Mouse (Mus musculus) embryonic facial prominence, embryonic 11.5 days (tissue): ENCODE measurements around the gene Palm. TPM values are rescaled to one million over a fixed set of nuclear protein-coding genes. Genes with fewer than 3 reads are reported as not detected.
A peak's percentile ranks its signal among the peaks of the same experiment; 100 is the strongest.

Experiments used
- ATAC-seq: fragments of 200-750 bp; cut with Nextera tagmentation; replicated peaks from 2 replicates; pipeline ENCODE4 v1.8.0; 2017; ENCODE audit warnings: low read depth; ENCODE audit not compliant: insufficient number of reproducible peaks, low FRiP score, low TSS enrichment
- DNase-seq: peaks from one replicate; pipeline ENCODE4 v3.0.0-alpha.2; 2015; ENCODE audit warnings: low spot score
- H3K27ac ChIP-seq: fragments of 300-500 bp; sonication (generic); replicated peaks from 2 replicates; pipeline ENCODE4 v1.5.1; 2014; ENCODE audit warnings: mild to moderate bottlenecking, low read depth, low read length, control low read depth
- H3K27me3 ChIP-seq: fragments of 300-500 bp; sonication (generic); 2 replicates; pipeline ENCODE4 v1.6.1; 2014; ENCODE audit warnings: mild to moderate bottlenecking, low read length, moderate library complexity, mixed read lengths; ENCODE audit not compliant: control insufficient read depth, insufficient read depth
- H3K36me3 ChIP-seq: fragments of 300-500 bp; sonication (generic); replicated peaks from 2 replicates; pipeline ENCODE4 v1.6.1; 2014; ENCODE audit warnings: low read depth, mild to moderate bottlenecking, low read length, moderate library complexity, mixed read lengths; ENCODE audit not compliant: control insufficient read depth, insufficient read depth
- H3K4me1 ChIP-seq: fragments of 300-500 bp; sonication (generic); 2 replicates; pipeline ENCODE4 v1.6.1; 2014; ENCODE audit warnings: low read length, mixed read lengths; ENCODE audit not compliant: control insufficient read depth, insufficient read depth
- H3K4me2 ChIP-seq: fragments of 300-500 bp; sonication (generic); 2 replicates; pipeline ENCODE4 v1.6.1; 2014; ENCODE audit warnings: low read depth, mild to moderate bottlenecking, control low read depth, low read length, moderate library complexity
- H3K4me3 ChIP-seq: fragments of 300-500 bp; sonication (generic); 2 replicates; pipeline ENCODE4 v1.5.1; 2014; ENCODE audit warnings: low read depth, low read length, control low read depth
- H3K9ac ChIP-seq: fragments of 300-500 bp; sonication (generic); replicated peaks from 2 replicates; pipeline ENCODE4 v1.6.1; 2014; ENCODE audit warnings: mild to moderate bottlenecking, control low read depth, low read length
- H3K9me3 ChIP-seq: fragments of 300-500 bp; sonication (generic); replicated peaks from 2 replicates; pipeline ENCODE4 v1.6.1; 2016; ENCODE audit warnings: mild to moderate bottlenecking, low read length, inconsistent platforms, mixed read lengths; ENCODE audit not compliant: control insufficient read depth
- WGBS: fragments of 180-500 bp; shearing (Covaris S2); extraction: QIAGEN DNeasy Blood & Tissue Kit; methylation state at CpG from one replicate; pipeline ENCODE4 v1.1.7; 2014; 5-methylcytosine and 5-hydroxymethylcytosine counted together
- polyA plus RNA-seq: library from polyadenylated mRNA; unstranded; fragments of >200 nt; fragmentation: Nextera tagmentation; extraction: Ambion mirVana; gene quantifications from 2 replicates; pipeline ENCODE4 v1.2.1, GENCODE M21; 2014

Gene Palm
- polyA plus RNA-seq, 1 experiment from 2014 or later, result 85.7 TPM

DNA sequence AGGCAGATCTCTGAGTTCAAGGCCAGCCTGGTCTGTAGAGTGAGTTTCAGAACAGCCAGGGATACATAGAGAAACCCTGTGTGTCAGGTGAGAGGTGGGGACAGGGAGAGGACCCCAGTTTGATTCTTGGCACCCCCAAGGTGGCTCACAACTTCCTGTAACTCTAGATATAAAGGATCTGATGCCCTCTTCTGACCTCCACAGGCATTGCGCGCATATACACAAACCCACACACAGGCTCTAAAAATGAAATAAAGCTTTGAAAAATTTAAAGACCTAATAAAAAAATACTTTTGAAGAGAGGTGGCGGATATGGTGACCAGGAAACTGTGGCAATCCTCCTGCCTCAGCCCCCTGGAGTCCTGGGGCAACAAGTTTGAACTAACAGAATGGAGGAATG lies 2.5 kb downstream of the Palm start:
- DNase-seq (no peak), ATAC-seq (no peak)
- peaks cover 6% of the 10 kb centered on the region for H3K4me1 ChIP-seq
- H3K27me3 ChIP-seq, result no peaks in the 10 kb centered on the region
- no peaks in the 10 kb centered on the region for H3K9me3 ChIP-seq
- no peak overlapping the region for H3K9ac ChIP-seq
- no peak overlapping the region for H3K4me2 ChIP-seq
- H3K36me3 ChIP-seq, result no peaks in the 10 kb centered on the region
- 96% methylated on average over 3 of the region's 3 CpGs for WGBS
- no peak overlapping the region for H3K4me3 ChIP-seq
- no peak overlapping the region for H3K27ac ChIP-seq

- Histone ChIP-seq H3K27ac (no peak overlapping the region), H3K4me1 (peaks cover 12% of the 10 kb centered on the region), H3K9me3 (no peaks in the 10 kb centered on the region), H3K4me3 (no peak overlapping the region), H3K4me2 (peak overlapping the region; percentile 13; the same call in 1 of the 2 replicates), H3K9ac (no peak overlapping the region), H3K27me3 (no peaks in the 10 kb centered on the region), H3K36me3 (no peaks in the 10 kb centered on the region)
- no peak for DNase-seq
- no peak for ATAC-seq
- WGBS, result 45% methylated on average over 15 of the region's 15 CpGs
These were observed 4.0 kb downstream of the Palm start for GRCm38 (mm10) chr10:79797326-79797725.

- Histone ChIP-seq H3K4me3 (no peak overlapping the region), H3K4me2 (no peak overlapping the region), H3K9me3 (no peaks in the 10 kb centered on the region), H3K36me3 (no peaks in the 10 kb centered on the region), H3K9ac (no peak overlapping the region), H3K4me1 (peaks cover 19% of the 10 kb centered on the region), H3K27me3 (no peaks in the 10 kb centered on the region), H3K27ac (no peak overlapping the region)
- DNase-seq (no peak), ATAC-seq (no peak)
- WGBS, result 88% methylated on average over 12 of the region's 12 CpGs
These were observed 5.0 kb downstream of the Palm start for GRCm38 (mm10) chr10:79798289-79798928.

DNA sequence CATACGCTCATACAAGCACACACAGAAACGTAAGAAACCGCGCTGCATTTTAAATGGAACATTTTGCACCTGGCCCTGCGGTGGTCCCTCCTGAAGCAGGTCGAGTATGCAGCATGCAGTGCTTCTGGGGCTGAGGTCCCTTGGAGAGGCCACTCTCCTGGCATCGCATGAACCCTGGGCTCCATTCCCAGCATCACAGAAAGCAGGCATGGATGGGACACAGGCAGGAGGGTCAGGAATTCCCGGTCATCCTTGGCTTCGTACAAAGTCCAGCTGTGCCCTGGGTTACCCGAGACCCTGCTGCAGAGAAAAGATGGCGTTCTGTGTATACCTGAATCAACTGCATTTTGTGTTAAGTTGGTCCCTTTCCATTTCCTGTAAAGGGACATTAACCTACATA lies 7.1 kb downstream of the Palm start:
- no peak overlapping the region for H3K4me3 ChIP-seq
- H3K9ac ChIP-seq, result no peak overlapping the region
- 86% methylated on average over 11 of the region's 11 CpGs for WGBS
- H3K4me1 ChIP-seq, result peaks cover 23% of the 10 kb centered on the region
- no peaks in the 10 kb centered on the region for H3K9me3 ChIP-seq
- H3K36me3 ChIP-seq, result no peaks in the 10 kb centered on the region
- H3K27me3 ChIP-seq, result no peaks in the 10 kb centered on the region
- no peak overlapping the region for H3K4me2 ChIP-seq
- ATAC-seq (no peak), DNase-seq (no peak)
- H3K27ac ChIP-seq, result no peak overlapping the region

DNA sequence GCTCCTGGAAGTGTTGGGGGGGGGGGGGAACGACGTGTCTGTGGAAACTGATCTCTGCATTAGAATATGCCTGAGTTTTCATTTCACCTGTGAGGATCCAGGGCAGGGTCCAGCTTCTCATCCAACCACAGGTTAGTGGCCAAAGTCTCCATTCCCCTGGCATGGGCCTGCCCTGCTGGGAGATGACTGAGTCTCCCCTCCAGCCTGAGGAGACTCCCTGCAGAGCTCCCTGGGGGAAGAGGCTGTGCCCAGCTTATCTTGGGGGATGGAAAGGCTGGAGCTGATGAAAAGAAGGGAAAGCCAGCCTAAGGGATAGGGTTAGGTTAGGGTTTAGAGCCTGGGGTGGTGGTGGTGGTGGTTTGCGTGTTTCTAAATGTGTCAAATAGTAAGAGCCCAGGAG lies 8.5 kb downstream of the Palm start:
- no peaks in the 10 kb centered on the region for H3K27me3 ChIP-seq
- no peak overlapping the region for H3K4me3 ChIP-seq
- ATAC-seq (no peak), DNase-seq (no peak)
- H3K4me1 ChIP-seq, result peaks cover 23% of the 10 kb centered on the region
- H3K36me3 ChIP-seq, result no peaks in the 10 kb centered on the region
- no peak overlapping the region for H3K9ac ChIP-seq
- peak overlapping the region; percentile 47; the same call in 1 of the 2 replicates for H3K27ac ChIP-seq
- H3K4me2 ChIP-seq, result no peak overlapping the region
- H3K9me3 ChIP-seq, result no peaks in the 10 kb centered on the region
- 23% methylated on average over 3 of the region's 3 CpGs for WGBS

DNA sequence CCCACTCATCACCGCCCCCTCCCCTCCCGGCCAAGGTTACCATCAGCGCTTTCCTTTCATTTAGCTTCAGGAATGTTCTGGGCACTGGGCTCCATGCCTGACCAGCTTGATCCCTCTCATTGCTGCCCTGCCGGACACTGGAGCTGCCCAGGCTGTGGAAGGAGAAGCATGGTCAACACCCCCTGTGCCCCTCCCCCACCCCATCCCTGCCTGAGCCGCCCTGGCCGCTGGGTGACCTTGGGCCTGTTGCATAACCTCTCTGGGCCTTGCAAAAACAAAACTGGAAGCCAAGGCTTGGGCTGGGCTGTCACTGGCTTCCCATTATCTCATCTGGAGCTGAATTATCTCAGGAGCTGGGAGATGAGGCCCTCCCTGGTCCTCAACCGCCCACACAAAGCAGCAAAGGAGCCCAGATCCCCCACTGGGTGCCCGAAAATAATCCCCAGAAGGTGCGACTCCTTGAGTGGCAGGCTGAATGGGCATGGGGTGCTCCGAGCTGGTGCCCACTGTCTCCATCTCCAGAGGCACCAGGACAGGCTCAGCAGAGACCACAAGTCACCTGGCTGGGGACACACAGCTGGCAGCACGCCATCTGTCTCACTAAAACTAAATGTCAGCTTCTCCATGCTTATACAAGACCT lies 9.1 kb downstream of the Palm start:
- H3K9me3 ChIP-seq, result no peaks in the 10 kb centered on the region
- no peak overlapping the region for H3K4me3 ChIP-seq
- 37% methylated on average over 11 of the region's 11 CpGs for WGBS
- H3K4me2 ChIP-seq, result no peak overlapping the region
- DNase-seq, result no peak
- H3K9ac ChIP-seq, result no peak overlapping the region
- H3K27me3 ChIP-seq, result no peaks in the 10 kb centered on the region
- no peak for ATAC-seq
- H3K4me1 ChIP-seq, result peaks cover 19% of the 10 kb centered on the region
- H3K36me3 ChIP-seq, result no peaks in the 10 kb centered on the region
- H3K27ac ChIP-seq, result peak overlapping the region; percentile 75

GRCm38 (mm10) chr10:79803716-79804323 lies 10.4 kb downstream of the Palm start:
- DNase-seq, result peak; percentile 86
- peak; percentile 90 for ATAC-seq
- WGBS, result 6% methylated on average over 29 of the region's 29 CpGs
- H3K27ac ChIP-seq, result peak overlapping the region; percentile 75
- H3K4me2 ChIP-seq, result peak overlapping the region; percentile 45
- H3K9me3 ChIP-seq, result no peaks in the 10 kb centered on the region
- H3K36me3 ChIP-seq, result no peaks in the 10 kb centered on the region
- H3K4me3 ChIP-seq, result peak overlapping the region; percentile 13
- H3K4me1 ChIP-seq, result peaks cover 19% of the 10 kb centered on the region
- no peaks in the 10 kb centered on the region for H3K27me3 ChIP-seq
- peak overlapping the region; percentile 37 for H3K9ac ChIP-seq

- 62% methylated on average over 11 of the region's 11 CpGs for WGBS
- DNase-seq (no peak), ATAC-seq (no peak)
- peaks cover 19% of the 10 kb centered on the region for H3K4me1 ChIP-seq
- peaks cover 3% of the 10 kb centered on the region for H3K36me3 ChIP-seq
- H3K27ac ChIP-seq, result no peak overlapping the region
- no peaks in the 10 kb centered on the region for H3K27me3 ChIP-seq
- H3K9ac ChIP-seq, result no peak overlapping the region
- no peaks in the 10 kb centered on the region for H3K9me3 ChIP-seq
- no peak overlapping the region for H3K4me2 ChIP-seq
- no peak overlapping the region for H3K4me3 ChIP-seq
These were observed 12.3 kb downstream of the Palm start for GRCm38 (mm10) chr10:79805636-79806035.
